Mouse (Mus musculus) thymus, adult 2 months (tissue): ENCODE measurements around the gene Tas2r119.

Source experiments
- CTCF ChIP-seq: fragments of 200-500 bp; IDR thresholded peaks from 2 replicates; pipeline ENCODE4 v1.5.1; 2012; ENCODE audit warnings: mild to moderate bottlenecking, control low read depth, low read length, moderate library complexity, borderline replicate concordance; ENCODE audit not compliant: control insufficient read depth, poor library complexity, insufficient read depth; ENCODE audit errors: extremely low read depth
- POLR2A ChIP-seq: fragments of 200-500 bp; IDR thresholded peaks from 2 replicates; pipeline ENCODE4 v1.6.1; 2012; ENCODE audit warnings: mild to moderate bottlenecking, low read length, control low read depth, moderate library complexity; ENCODE audit not compliant: control insufficient read depth, poor library complexity, insufficient read depth; ENCODE audit errors: extremely low read depth

- TF ChIP-seq CTCF (no peak), POLR2A (no peak)
Measured at GRCm38 (mm10) chr15:32226888-32227395, 49.9 kb downstream of the Tas2r119 start.
